Mouse (Mus musculus): Measurements from ENCODE around the gene Bmx.

Bmx gene

GRCm38 (mm10) chrX:164258057-164258456, at the start of gene Bmx:
TSS of gene Bmx (minus strand) at chrX:164258193.
- 79% methylated on average over 8 of the region's 8 CpGs for WGBS

- WGBS, result 69% methylated on average over 2 of the region's 2 CpGs
Observed at GRCm38 (mm10) chrX:164306250-164306649, 48.3 kb upstream of the Bmx start.

- 51% methylated on average over 5 of the region's 5 CpGs for WGBS
Observed at GRCm38 (mm10) chrX:164291147-164291546, 33.2 kb upstream of the Bmx start.

- 49% methylated on average over 3 of the region's 3 CpGs for WGBS
Observed at GRCm38 (mm10) chrX:164287077-164287476, 29.1 kb upstream of the Bmx start.

GRCm38 (mm10) chrX:164283808-164284207, 25.8 kb upstream of the Bmx start:
- 88% methylated on average over 4 of the region's 4 CpGs for WGBS

- WGBS, result 83% methylated on average over 7 of the region's 7 CpGs
Observed at GRCm38 (mm10) chrX:164280918-164281647, 23.1 kb upstream of the Bmx start.

- 50% methylated on average over 3 of the region's 3 CpGs for WGBS
Observed at GRCm38 (mm10) chrX:164275536-164275935, 17.5 kb upstream of the Bmx start.

- WGBS, result 81% methylated on average over 3 of the region's 3 CpGs
Observed at GRCm38 (mm10) chrX:164270603-164271002, 12.6 kb upstream of the Bmx start.

GRCm38 (mm10) chrX:164269285-164269761, 11.3 kb upstream of the Bmx start, which contains the start of gene Pir:
TSS of gene Pir (plus strand) at chrX:164269371.
- 9% methylated on average over 13 of the region's 20 CpGs for WGBS

- WGBS, result 45% methylated on average over 1 of the region's 1 CpGs
Observed at GRCm38 (mm10) chrX:164264861-164265260, 6.9 kb upstream of the Bmx start.

GRCm38 (mm10) chrX:164262286-164262685, 4.3 kb upstream of the Bmx start:
- 79% methylated on average over 2 of the region's 2 CpGs for WGBS

- 64% methylated on average over 5 of the region's 5 CpGs for WGBS
Observed at GRCm38 (mm10) chrX:164258662-164259061, 669 bp upstream of the Bmx start.

GRCm38 (mm10) chrX:164256527-164256926, 1.5 kb downstream of the Bmx start:
- WGBS, result 88% methylated on average over 3 of the region's 3 CpGs

- WGBS, result 74% methylated on average over 2 of the region's 2 CpGs
Observed at GRCm38 (mm10) chrX:164246722-164247121, 11.3 kb downstream of the Bmx start.

- WGBS, result 34% methylated on average over 5 of the region's 5 CpGs
Observed at GRCm38 (mm10) chrX:164245714-164246113, 12.3 kb downstream of the Bmx start.

GRCm38 (mm10) chrX:164233380-164233779, 24.6 kb downstream of the Bmx start:
- WGBS, result 52% methylated on average over 8 of the region's 8 CpGs

- WGBS, result 86% methylated on average over 2 of the region's 2 CpGs
Observed at GRCm38 (mm10) chrX:164221989-164222388, 36.0 kb downstream of the Bmx start.

GRCm38 (mm10) chrX:164200547-164200946, 57.4 kb downstream of the Bmx start:
- 79% methylated on average over 5 of the region's 5 CpGs for WGBS

GRCm38 (mm10) chrX:164197679-164198078, 60.3 kb downstream of the Bmx start:
- WGBS, result 84% methylated on average over 2 of the region's 2 CpGs

GRCm38 (mm10) chrX:164183844-164184243, 74.1 kb downstream of the Bmx start:
- WGBS, result 25% methylated on average over 3 of the region's 3 CpGs

- WGBS, result 1% methylated on average over 3 of the region's 3 CpGs
Observed at GRCm38 (mm10) chrX:164179746-164180145, 78.2 kb downstream of the Bmx start.

GRCm38 (mm10) chrX:164178856-164179255, 79.1 kb downstream of the Bmx start:
- 93% methylated on average over 2 of the region's 2 CpGs for WGBS

GRCm38 (mm10) chrX:164175780-164176179, 82.2 kb downstream of the Bmx start:
- WGBS, result 47% methylated on average over 2 of the region's 2 CpGs

- WGBS, result 100% methylated on average over 1 of the region's 1 CpGs
Observed at GRCm38 (mm10) chrX:164175311-164175710, 82.7 kb downstream of the Bmx start.

All from cerebral cortex, adult 2 months (tissue).